Mouse (Mus musculus) heart, embryonic 16.5 days (tissue): ENCODE results near the gene Klc4. TPM values are rescaled to one million over a fixed set of nuclear protein-coding genes. Genes with fewer than 3 reads are reported as not detected.

Experiments used
- ATAC-seq: fragments of 200-750 bp; cut with Nextera tagmentation; replicated peaks from 2 replicates; pipeline ENCODE4 v1.8.0; 2017; ENCODE audit warnings: moderate number of reproducible peaks; ENCODE audit not compliant: insufficient read depth, low FRiP score; ENCODE audit errors: extremely low read depth
- H3K27ac ChIP-seq: fragments of 300-500 bp; sonication (generic); 2 replicates; pipeline ENCODE4 v1.5.1; 2014; ENCODE audit warnings: mild to moderate bottlenecking, low read length, control low read depth, moderate library complexity
- H3K27me3 ChIP-seq: fragments of 300-500 bp; sonication (generic); 2 replicates; pipeline ENCODE4 v1.6.1; 2014; ENCODE audit warnings: low read length, mixed read lengths; ENCODE audit not compliant: control insufficient read depth, insufficient read depth
- H3K36me3 ChIP-seq: fragments of 300-500 bp; sonication (generic); 2 replicates; pipeline ENCODE4 v1.6.1; 2014; ENCODE audit not compliant: control insufficient read depth, insufficient read depth
- H3K4me1 ChIP-seq: fragments of 300-500 bp; sonication (generic); 2 replicates; pipeline ENCODE4 v1.6.1; 2014; ENCODE audit warnings: low read length, mixed read lengths; ENCODE audit not compliant: control insufficient read depth, insufficient read depth
- H3K4me2 ChIP-seq: fragments of 300-500 bp; sonication (generic); 2 replicates; pipeline ENCODE4 v1.6.1; 2014; ENCODE audit warnings: low read depth, mild to moderate bottlenecking, control low read depth, low read length
- H3K4me3 ChIP-seq: fragments of 300-500 bp; sonication (generic); 2 replicates; pipeline ENCODE4 v1.5.1; 2014; ENCODE audit warnings: mild to moderate bottlenecking, control low read depth, low read length
- H3K9ac ChIP-seq: fragments of 300-500 bp; sonication (generic); 2 replicates; pipeline ENCODE4 v1.6.1; 2014; ENCODE audit warnings: low read length, control low read depth
- H3K9me3 ChIP-seq: fragments of 300-500 bp; sonication (generic); replicated peaks from 2 replicates; pipeline ENCODE4 v1.6.1; 2016; ENCODE audit warnings: low read length; ENCODE audit not compliant: control insufficient read depth
- WGBS: fragments of 180-500 bp; shearing (Covaris S2); extraction: QIAGEN DNeasy Blood & Tissue Kit; methylation state at CpG from one replicate; pipeline ENCODE4 v1.1.7; 2014; 5-methylcytosine and 5-hydroxymethylcytosine counted together
- polyA plus RNA-seq: library from polyadenylated mRNA; unstranded; fragments of >200 nt; fragmentation: Nextera tagmentation; extraction: Ambion mirVana; gene quantifications from 2 replicates; pipeline ENCODE4 v1.2.1, GENCODE M21; 2015

Klc4 gene
- polyA plus RNA-seq, 1 experiment from 2014 or later, result 25.7 TPM

- Histone ChIP-seq H3K4me1 (peaks cover 28% of the 10 kb centered on the region), H3K27me3 (no peaks in the 10 kb centered on the region), H3K36me3 (peaks cover 41% of the 10 kb centered on the region), H3K9ac (peak overlapping the region; percentile 87), H3K4me2 (peak overlapping the region; percentile 73), H3K27ac (peak overlapping the region; percentile 94), H3K9me3 (no peaks in the 10 kb centered on the region), H3K4me3 (peak overlapping the region; percentile 85)
- peak; percentile 17 for ATAC-seq
- WGBS, result under 1% methylated on average over 34 of the region's 34 CpGs
These were observed 34.3 kb upstream of the Klc4 start for GRCm38 (mm10) chr17:46679843-46680759.

DNA sequence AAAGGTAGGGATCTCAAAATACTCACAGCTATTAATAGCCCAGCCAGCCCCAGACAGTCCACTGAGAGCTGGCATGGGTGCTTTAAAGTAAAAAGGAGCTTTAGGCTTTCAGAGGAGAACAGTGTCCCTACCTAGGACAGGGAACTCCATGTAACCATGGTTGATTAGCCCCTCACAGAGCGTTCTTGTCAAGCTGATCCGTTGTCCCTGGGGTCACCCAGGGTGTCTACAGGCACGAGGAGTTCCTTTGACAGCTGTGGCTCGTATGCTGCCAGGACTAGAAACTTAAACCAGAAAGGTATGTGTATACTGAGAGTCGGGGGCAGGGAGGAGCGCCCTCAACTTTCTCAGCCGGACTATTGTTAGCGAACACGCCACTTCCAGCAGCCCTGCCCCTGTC is 33.1 kb upstream of the Klc4 start:
- Histone ChIP-seq H3K27ac (peak overlapping the region; percentile 94), H3K36me3 (peaks cover 37% of the 10 kb centered on the region)
- WGBS, result 23% methylated on average over 9 of the region's 9 CpGs

GRCm38 (mm10) chr17:46678416-46678815 is 32.6 kb upstream of the Klc4 start, which contains the start of gene Mea1:
Gene Mea1, plus strand, starts transcription at chr17:46678793.
- Histone ChIP-seq H3K4me1 (peaks cover 39% of the 10 kb centered on the region), H3K9ac (peak within 1 kb of the TSS; percentile 87), H3K27me3 (no peaks in the 10 kb centered on the region), H3K4me3 (peak within 1 kb of the TSS; percentile 85), H3K27ac (peak within 1 kb of the TSS; percentile 94), H3K36me3 (peaks cover 33% of the 10 kb centered on the region), H3K4me2 (peak within 1 kb of the TSS; percentile 73), H3K9me3 (no peaks in the 10 kb centered on the region)
- ATAC-seq, result no peak
- 64% methylated on average over 9 of the region's 9 CpGs for WGBS

More for the DNA sequence above, 33.1 kb upstream of the Klc4 start:
- Histone ChIP-seq H3K27me3 (no peaks in the 10 kb centered on the region), H3K4me1 (peaks cover 36% of the 10 kb centered on the region), H3K9me3 (no peaks in the 10 kb centered on the region), H3K4me3 (peak overlapping the region; percentile 85), H3K4me2 (peak overlapping the region; percentile 73), H3K9ac (peak overlapping the region; percentile 87)
- ATAC-seq, result no peak

DNA sequence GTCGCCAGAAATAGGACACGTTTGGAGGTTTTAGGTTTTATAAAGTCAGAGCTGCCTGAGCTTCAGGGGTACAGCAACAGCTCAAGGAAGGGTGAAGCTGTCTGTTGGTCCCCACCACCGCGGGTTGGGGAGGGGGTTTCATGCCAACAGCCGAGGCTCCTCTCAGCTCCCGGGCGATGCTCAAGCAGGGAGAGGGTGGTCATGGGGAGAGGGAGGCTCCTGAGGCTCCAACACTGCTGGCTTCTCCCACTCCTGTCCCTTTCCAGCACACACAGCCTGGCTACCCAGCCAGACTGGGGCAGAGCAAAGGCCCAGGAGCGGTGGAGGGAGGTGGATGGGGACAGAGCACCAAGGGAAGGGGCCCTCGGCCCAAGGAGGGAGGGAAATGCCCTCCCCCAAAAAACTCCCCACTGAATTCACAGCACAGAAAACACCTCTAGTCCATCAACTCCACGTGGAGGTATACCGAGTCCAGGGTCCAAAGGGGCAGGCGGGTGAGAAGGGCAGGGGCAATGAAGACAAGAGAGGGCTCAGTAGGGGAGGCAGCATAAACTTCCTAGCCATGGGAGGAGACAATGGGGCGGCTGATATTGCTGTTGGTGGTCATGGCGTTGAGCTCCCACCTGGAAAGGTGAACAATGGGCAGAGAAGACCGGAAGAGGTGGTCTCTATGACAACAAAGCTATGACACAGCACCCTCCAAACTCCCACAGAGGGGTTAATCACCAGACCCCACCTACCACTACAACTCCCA is 28.9 kb upstream of the Klc4 start:
- Histone ChIP-seq H3K4me3 (peak overlapping the region; percentile 98), H3K27me3 (no peaks in the 10 kb centered on the region), H3K9ac (peak overlapping the region; percentile 87), H3K4me2 (peak overlapping the region; percentile 93), H3K4me1 (peaks cover 35% of the 10 kb centered on the region), H3K9me3 (no peaks in the 10 kb centered on the region), H3K27ac (peak overlapping the region; percentile 80), H3K36me3 (peaks cover 32% of the 10 kb centered on the region)
- WGBS, result 25% methylated on average over 15 of the region's 15 CpGs
- no peak; the same call in 1 of the 2 replicates for ATAC-seq

GRCm38 (mm10) chr17:46673850-46674529 is 28.2 kb upstream of the Klc4 start, which contains the start of gene Rrp36:
Gene Rrp36, minus strand, starts transcription at chr17:46674352.
- H3K4me3 ChIP-seq, result peak within 1 kb of the TSS; percentile 98
- H3K4me1 ChIP-seq, result peaks cover 28% of the 10 kb centered on the region
- peak within 1 kb of the TSS; percentile 89 for H3K27ac ChIP-seq
- peak within 1 kb of the TSS; percentile 93 for H3K4me2 ChIP-seq
- peak within 1 kb of the TSS; percentile 87 for H3K9ac ChIP-seq
- ATAC-seq, result peak; percentile 88
- peaks cover 39% of the 10 kb centered on the region for H3K36me3 ChIP-seq
- no peaks in the 10 kb centered on the region for H3K27me3 ChIP-seq
- no peaks in the 10 kb centered on the region for H3K9me3 ChIP-seq
- WGBS, result under 1% methylated on average over 43 of the region's 43 CpGs

DNA sequence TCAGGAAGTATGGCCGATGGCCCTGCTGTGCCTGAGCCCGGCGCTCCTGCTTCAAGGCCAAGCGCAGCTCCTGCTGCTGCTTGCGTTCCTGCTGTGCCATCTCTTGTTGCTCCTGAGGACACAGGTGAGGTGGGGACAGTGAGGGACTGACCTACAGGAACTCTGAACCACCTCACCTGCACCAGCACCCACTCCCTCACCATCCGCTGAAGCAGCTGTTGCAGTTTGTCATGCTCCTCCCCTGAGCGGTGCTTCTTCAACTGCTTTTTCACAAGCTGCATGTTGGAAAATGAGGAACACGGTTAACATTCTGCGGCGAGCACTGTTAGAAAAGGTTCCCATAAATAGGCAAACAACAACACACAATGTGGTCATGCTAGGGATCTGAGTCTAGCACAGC is 24.1 kb upstream of the Klc4 start:
- H3K27ac ChIP-seq, result no peak overlapping the region
- H3K36me3 ChIP-seq, result peaks cover 26% of the 10 kb centered on the region
- no peaks in the 10 kb centered on the region for H3K9me3 ChIP-seq
- H3K9ac ChIP-seq, result no peak overlapping the region
- H3K4me1 ChIP-seq, result peaks cover 14% of the 10 kb centered on the region
- H3K4me2 ChIP-seq, result no peak overlapping the region
- no peak for ATAC-seq
- WGBS, result 98% methylated on average over 10 of the region's 10 CpGs
- no peaks in the 10 kb centered on the region for H3K27me3 ChIP-seq
- no peak overlapping the region for H3K4me3 ChIP-seq

- H3K4me1 ChIP-seq, result no peaks in the 10 kb centered on the region; the same call in 1 of the 2 replicates
- H3K36me3 ChIP-seq, result peaks cover 38% of the 10 kb centered on the region
These were observed 21.9 kb upstream of the Klc4 start for GRCm38 (mm10) chr17:46667712-46668111.

DNA sequence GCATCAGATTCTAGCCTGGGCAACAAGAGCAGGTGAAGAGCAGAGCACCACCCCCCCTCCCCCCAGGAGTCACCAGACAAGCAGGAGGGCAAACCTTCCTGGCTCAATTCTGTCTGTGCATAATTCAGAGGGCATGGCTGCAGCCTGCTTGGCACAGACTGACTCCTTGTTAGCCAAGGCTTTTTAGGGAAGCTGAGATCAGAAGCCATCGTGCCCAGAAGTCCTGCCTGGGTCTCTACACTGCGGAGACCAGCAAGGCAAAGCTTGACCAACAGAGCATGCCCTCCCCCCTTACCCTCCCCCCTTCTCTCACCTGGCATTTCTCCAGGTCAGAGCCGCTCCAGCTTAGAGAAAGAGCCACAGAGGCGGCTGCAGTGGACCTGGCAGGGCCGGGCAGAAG is 16.9 kb upstream of the Klc4 start:
- Histone ChIP-seq H3K27ac (no peak overlapping the region), H3K9me3 (no peaks in the 10 kb centered on the region), H3K27me3 (no peaks in the 10 kb centered on the region), H3K36me3 (peaks cover 61% of the 10 kb centered on the region), H3K4me2 (no peak overlapping the region), H3K4me3 (no peak overlapping the region), H3K9ac (no peak overlapping the region), H3K4me1 (no peaks in the 10 kb centered on the region)
- WGBS, result 82% methylated on average over 5 of the region's 5 CpGs
- no peak for ATAC-seq

More at GRCm38 (mm10) chr17:46667712-46668111, 21.9 kb upstream of the Klc4 start:
- no peak overlapping the region for H3K27ac ChIP-seq
- 78% methylated on average over 16 of the region's 16 CpGs for WGBS
- no peaks in the 10 kb centered on the region for H3K9me3 ChIP-seq
- H3K4me3 ChIP-seq, result no peak overlapping the region
- ATAC-seq, result peak; percentile 56; the same call in 1 of the 2 replicates
- no peak overlapping the region for H3K4me2 ChIP-seq
- no peak overlapping the region for H3K9ac ChIP-seq
- H3K27me3 ChIP-seq, result no peaks in the 10 kb centered on the region
